Mouse (Mus musculus) left cerebral cortex, postnatal 14 days (tissue): ENCODE data around the gene Zscan2. TPM values are rescaled to one million over a fixed set of nuclear protein-coding genes. Genes with fewer than 3 reads are reported as not detected.

ENCODE experiments used
- DNase-seq, 2 experiments: peaks; one replicate each; pipeline ENCODE4 v3.0.0; 2021 to 2022; ENCODE audit warnings: low spot score in 2 of 2, mixed read lengths in 1 of 2
- intact Hi-C: fragments of 180-260 bp; cut with DNase I; formaldehyde crosslinking; loops from one replicate; pipeline ENCODE4 v1.15.1; 2025
- total RNA-seq, 2 experiments: library from RNA; stranded (reverse); gene quantifications; 2 replicates each; pipeline ENCODE4 v1.2.3; 2021

Gene Zscan2
- total RNA-seq, 2 experiments from 2014 or later: 10.3 to 10.8 TPM

DNA sequence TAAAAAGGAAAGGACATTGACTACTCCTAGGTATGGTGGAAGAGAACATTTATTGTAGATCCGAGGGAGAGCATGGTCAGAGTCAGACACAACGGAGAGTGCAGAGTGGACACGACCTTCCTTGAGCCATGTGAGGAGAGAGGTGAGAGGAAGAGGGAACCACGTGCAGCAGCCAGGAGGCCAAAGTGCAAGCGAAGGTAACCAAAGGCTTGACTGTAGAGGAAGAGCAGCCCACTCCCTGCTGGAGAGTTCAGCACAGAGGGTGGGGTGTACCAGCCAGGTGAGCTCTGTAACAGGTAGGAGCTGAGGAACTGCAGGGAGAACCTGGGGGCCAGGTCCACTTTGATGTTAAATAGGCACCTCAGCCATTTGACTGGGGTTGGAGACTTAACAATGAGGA is 18.6 kb upstream of the Zscan2 start:
- no peak for DNase-seq
- intact Hi-C loops: no loop called here

GRCm38 (mm10) chr7:80843176-80843575 is 17.5 kb upstream of the Zscan2 start:
- DNase-seq: no peak
- intact Hi-C loops: no loop called here

- intact Hi-C loops: no loop called here
- DNase-seq: no peak
Measured at GRCm38 (mm10) chr7:80843910-80844640, 16.6 kb upstream of the Zscan2 start.

GRCm38 (mm10) chr7:80844691-80845090 is 16.0 kb upstream of the Zscan2 start:
- intact Hi-C loops: loop anchor here (5.0 kb wide), 2 partner anchors 42 to 102 kb away; no protein-coding TSS in a partner anchor

GRCm38 (mm10) chr7:80845621-80846279 is 15.0 kb upstream of the Zscan2 start:
- intact Hi-C loops: loop anchor here (5.0 kb wide), 2 partner anchors 43 to 103 kb away; no protein-coding TSS in a partner anchor
- no peak for DNase-seq

More at GRCm38 (mm10) chr7:80844691-80845090, 16.0 kb upstream of the Zscan2 start:
- no peak for DNase-seq

GRCm38 (mm10) chr7:80846280-80846678 is 14.4 kb upstream of the Zscan2 start:
- DNase-seq: no peak
- intact Hi-C loops: loop anchor here (5.0 kb wide), 2 partner anchors 44 to 104 kb away; no protein-coding TSS in a partner anchor

GRCm38 (mm10) chr7:80846709-80847108 is 14.0 kb upstream of the Zscan2 start:
- DNase-seq: no peak
- intact Hi-C loops: loop anchor here (5.0 kb wide), 2 partner anchors 44 to 104 kb away; no protein-coding TSS in a partner anchor

GRCm38 (mm10) chr7:80849267-80849666 is 11.5 kb upstream of the Zscan2 start:
- no peak for DNase-seq
- intact Hi-C loops: loop anchor here (5.0 kb wide), 2 partner anchors 47 to 107 kb away; no protein-coding TSS in a partner anchor

GRCm38 (mm10) chr7:80849710-80850109 is 11.0 kb upstream of the Zscan2 start:
- intact Hi-C loops: loop anchor here (5.0 kb wide), 2 partner anchors 47 to 107 kb away; no protein-coding TSS in a partner anchor
- DNase-seq: peak in 1 of 2 experiments; percentile 52

- intact Hi-C loops: no loop called here
Measured at GRCm38 (mm10) chr7:80850520-80850919, 10.2 kb upstream of the Zscan2 start.

GRCm38 (mm10) chr7:80853218-80853617 is 7.5 kb upstream of the Zscan2 start:
- DNase-seq: no peak
- intact Hi-C loops: no loop called here

More at GRCm38 (mm10) chr7:80850520-80850919, 10.2 kb upstream of the Zscan2 start:
- no peak for DNase-seq

DNA sequence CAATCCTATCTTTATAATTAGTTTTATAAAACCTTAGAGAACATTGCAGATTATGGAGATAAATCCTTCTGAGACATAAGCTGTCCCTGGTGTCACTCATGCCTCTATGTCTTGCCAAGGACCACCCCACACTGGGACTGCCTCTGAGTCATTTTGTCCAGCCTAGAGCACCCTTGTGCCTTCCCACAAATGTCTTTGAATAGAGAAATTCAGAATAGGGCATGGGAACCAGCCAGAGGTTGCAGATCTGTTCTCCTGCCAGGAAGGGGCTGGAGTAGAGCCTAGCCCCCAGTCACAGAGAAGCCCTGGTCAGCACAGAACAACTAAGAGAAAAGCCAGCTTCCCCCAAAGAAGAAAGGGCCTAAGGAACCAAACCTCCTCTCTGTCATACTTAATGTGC is 5.4 kb upstream of the Zscan2 start:
- DNase-seq: no peak
- intact Hi-C loops: no loop called here

DNA sequence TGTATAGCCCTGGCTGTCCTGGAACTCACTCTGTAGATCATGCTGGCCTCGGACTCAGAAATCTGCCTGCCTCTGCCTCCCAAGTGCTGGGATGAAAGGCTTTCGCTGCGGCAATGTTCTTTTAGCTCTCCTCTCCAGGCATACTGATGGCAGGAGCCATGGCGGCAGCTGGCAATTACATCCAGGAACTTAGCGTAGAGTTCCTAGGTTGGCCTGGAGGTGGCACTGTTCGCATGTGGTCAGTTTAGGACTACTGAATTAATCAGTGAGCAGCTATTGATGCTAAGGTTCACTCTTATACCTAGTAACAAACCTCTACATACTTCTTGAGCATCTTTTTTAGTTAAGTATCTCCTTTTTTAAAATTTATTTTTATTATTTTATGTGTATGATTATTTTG is 3.5 kb upstream of the Zscan2 start:
- peak; percentile 77 to 85 for DNase-seq
- intact Hi-C loops: loop anchor here (2.0 kb wide), 1 partner anchor 300 kb away; no protein-coding TSS in a partner anchor

DNA sequence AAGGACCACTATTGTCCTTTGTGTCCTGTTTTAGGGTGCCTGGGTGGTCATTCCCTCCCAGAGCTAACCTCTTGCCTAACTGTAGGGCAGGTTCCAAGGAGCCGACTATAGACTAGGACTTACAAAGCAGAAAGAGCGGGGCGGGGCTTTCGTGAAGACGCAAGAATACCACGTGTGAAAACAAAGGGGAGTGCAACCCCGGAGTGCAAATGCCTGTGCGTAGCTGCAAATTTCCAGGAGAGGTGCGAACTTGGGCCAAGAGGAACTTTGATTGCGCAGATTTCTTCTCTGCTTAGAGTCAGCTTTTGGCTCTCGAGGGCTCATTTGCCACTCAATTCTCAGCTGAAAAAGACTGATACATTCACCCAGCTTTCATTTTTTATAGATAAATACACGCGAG is 493 bp upstream of the Zscan2 start:
- DNase-seq: peak in 1 of 2 experiments; percentile 50
- intact Hi-C loops: no loop called here

GRCm38 (mm10) chr7:80862475-80862874 is 1.8 kb downstream of the Zscan2 start:
- DNase-seq: no peak
- intact Hi-C loops: no loop called here

DNA sequence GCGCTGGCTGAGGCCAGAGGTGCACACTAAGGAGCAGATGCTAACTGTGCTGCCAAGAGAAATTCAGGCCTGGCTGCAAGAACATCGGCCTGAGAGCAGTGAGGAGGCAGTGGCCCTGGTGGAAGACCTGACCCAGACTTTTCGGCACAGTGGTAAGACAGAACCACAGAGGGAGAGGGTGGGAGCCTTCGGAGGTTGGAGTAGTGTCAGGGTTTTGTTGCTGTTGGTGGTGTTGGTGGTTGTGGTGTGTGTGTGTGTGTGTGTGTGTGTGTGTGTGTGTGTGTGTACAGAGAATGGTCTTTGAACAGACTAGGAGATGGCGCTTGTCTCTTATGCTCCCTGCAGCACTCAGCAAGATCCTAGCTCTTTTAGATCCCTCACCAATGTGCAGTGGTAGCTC is 2.8 kb downstream of the Zscan2 start:
- intact Hi-C loops: no loop called here
- DNase-seq: no peak

DNA sequence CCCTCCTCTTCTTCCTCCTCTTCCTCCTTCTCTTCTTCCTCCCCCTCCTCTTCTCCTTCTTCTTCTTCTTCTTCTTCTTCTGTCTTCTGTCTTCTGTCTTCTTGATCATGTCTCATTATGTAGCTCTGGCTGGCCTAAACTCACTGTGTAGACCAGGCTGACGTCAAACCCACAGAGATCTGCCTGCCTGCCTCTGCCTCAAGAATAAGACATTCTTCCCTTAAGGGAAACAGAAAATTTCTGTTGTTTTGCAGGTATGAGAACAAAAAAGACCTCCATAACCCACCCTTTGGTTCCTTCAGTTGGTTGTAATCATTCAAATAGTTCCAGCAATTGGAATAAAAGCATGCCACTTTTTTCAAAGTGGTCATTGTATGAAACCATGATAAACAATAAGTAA is 3.4 kb downstream of the Zscan2 start:
- intact Hi-C loops: no loop called here

GRCm38 (mm10) chr7:80864831-80865230 is 4.1 kb downstream of the Zscan2 start:
- no peak for DNase-seq
- intact Hi-C loops: no loop called here

More for the DNA sequence above, 3.4 kb downstream of the Zscan2 start:
- DNase-seq: no peak

DNA sequence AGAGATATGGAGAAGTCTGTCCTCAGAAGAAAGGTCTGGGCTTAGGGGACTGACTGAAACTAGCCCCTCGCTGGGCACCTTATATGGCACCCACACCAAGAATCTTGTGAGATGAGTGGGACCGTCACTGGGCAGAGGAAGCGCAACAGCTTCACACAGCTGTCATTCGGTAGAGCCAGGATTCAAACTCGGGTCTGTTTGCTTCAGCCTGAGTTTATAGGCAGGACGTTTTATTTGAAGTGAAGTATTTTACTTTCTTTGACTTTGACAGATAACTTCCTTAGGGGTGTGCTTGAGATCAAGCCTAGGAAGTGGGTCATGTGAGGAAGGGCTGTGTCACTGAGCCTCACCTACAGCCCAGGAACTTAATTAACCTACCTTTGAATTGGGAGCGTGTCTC is 4.8 kb downstream of the Zscan2 start:
- DNase-seq: no peak
- intact Hi-C loops: no loop called here

DNA sequence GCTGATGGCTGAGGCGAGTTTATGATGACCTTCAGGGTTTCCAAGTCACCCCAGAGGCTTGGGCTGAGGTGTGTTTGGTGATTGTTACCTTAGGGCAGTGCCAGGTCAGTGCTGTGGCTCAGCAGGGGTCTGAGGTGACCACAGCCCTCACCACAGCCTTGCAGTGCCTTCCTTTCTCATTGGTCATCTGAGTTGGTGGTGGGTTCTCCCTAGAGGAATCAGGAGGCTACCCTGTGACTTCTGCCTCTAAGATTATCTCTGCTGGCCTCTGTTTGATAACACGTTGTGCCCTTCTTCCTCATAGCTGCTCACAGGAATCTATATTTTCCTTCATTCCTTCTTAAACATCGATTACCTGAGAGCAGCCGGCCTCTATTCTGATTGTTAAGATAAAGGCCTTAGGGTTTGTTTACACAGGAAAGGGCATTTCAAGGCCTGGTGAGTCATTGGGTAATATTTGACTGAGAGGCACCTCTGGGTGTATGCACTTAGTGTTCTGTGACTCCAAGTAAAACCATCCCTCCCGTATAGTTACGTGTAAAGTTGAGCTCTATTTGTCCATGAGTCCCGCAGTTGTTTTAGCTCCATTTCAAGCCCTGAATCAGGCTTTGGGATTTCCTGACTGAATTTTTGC is 5.9 kb downstream of the Zscan2 start:
- intact Hi-C loops: no loop called here

More for the DNA sequence above, 5.9 kb downstream of the Zscan2 start:
- DNase-seq: no peak
